Mouse (Mus musculus): ENCODE measurements around the gene Lin7c. TPM values are rescaled to one million over a fixed set of nuclear protein-coding genes. Genes with fewer than 3 reads are reported as not detected.

Gene Lin7c
- polyA plus RNA-seq, 1 experiment from 2014 or later = 17.5 TPM

GRCm38 (mm10) chr2:109896311-109896710, 5.7 kb downstream of the Lin7c start:
- Histone ChIP-seq H3K4me3 (ENCODE audit: low read depth, low read length) (no peak overlapping the region), H3K27me3 (ENCODE audit: insufficient read depth, low read length) (no peaks in the 10 kb centered on the region), H3K9me3 (ENCODE audit: low read length) (no peaks in the 10 kb centered on the region), H3K9ac (replicated peaks) (no peak overlapping the region), H3K4me2 (ENCODE audit: low read depth, low read length) (no peak overlapping the region), H3K36me3 (replicated peaks; ENCODE audit: insufficient read depth, low read length) (peaks cover 55% of the 10 kb centered on the region), H3K27ac (ENCODE audit: low read depth) (no peak overlapping the region), H3K4me1 (ENCODE audit: insufficient read depth) (peaks cover 11% of the 10 kb centered on the region)
- 76% methylated on average over 7 of the region's 7 CpGs for WGBS (ENCODE audit: insufficient replicate concordance)
- ATAC-seq (no peak), DNase-seq (no peak)
- TF ChIP-seq EP300 (IDR thresholded peaks at IDR 0.05; ENCODE audit: low read depth) (no peak), CTCF (IDR thresholded peaks at IDR 0.05; ENCODE audit: low read depth) (peak; percentile 38)

- TF ChIP-seq CTCF (IDR thresholded peaks at IDR 0.05; ENCODE audit: low read depth) (no peak), EP300 (IDR thresholded peaks at IDR 0.05; ENCODE audit: low read depth) (no peak)
- Histone ChIP-seq H3K9me3 (ENCODE audit: low read length) (no peaks in the 10 kb centered on the region), H3K27me3 (ENCODE audit: insufficient read depth, low read length) (no peaks in the 10 kb centered on the region), H3K9ac (replicated peaks) (no peak overlapping the region), H3K36me3 (replicated peaks; ENCODE audit: insufficient read depth, low read length) (peaks cover 23% of the 10 kb centered on the region), H3K4me3 (ENCODE audit: low read depth, low read length) (no peak overlapping the region), H3K4me1 (ENCODE audit: insufficient read depth) (no peaks in the 10 kb centered on the region), H3K27ac (ENCODE audit: low read depth) (no peak overlapping the region), H3K4me2 (ENCODE audit: low read depth, low read length) (no peak overlapping the region)
- ATAC-seq = no peak
- DNase-seq = no peak
- WGBS (ENCODE audit: insufficient replicate concordance) = 67% methylated on average over 7 of the region's 7 CpGs
These were observed 12.2 kb downstream of the Lin7c start for GRCm38 (mm10) chr2:109902869-109903268.

- peak; percentile 86 for DNase-seq
- Histone ChIP-seq H3K9ac (replicated peaks) (no peak overlapping the region), H3K27ac (ENCODE audit: low read depth) (no peak overlapping the region), H3K4me2 (ENCODE audit: low read depth, low read length) (no peak overlapping the region), H3K36me3 (replicated peaks; ENCODE audit: insufficient read depth, low read length) (peaks cover 13% of the 10 kb centered on the region), H3K4me1 (ENCODE audit: insufficient read depth) (no peaks in the 10 kb centered on the region), H3K27me3 (ENCODE audit: insufficient read depth, low read length) (no peaks in the 10 kb centered on the region), H3K4me3 (ENCODE audit: low read depth, low read length) (no peak overlapping the region), H3K9me3 (ENCODE audit: low read length) (no peaks in the 10 kb centered on the region)
- peak; percentile 84 for ATAC-seq
- under 1% methylated on average over 7 of the region's 7 CpGs for WGBS (ENCODE audit: insufficient replicate concordance)
- TF ChIP-seq CTCF (IDR thresholded peaks at IDR 0.05; ENCODE audit: low read depth) = peak; percentile 99
- no peak for TF ChIP-seq EP300 (IDR thresholded peaks at IDR 0.05; ENCODE audit: low read depth)
These were observed 13.6 kb downstream of the Lin7c start for GRCm38 (mm10) chr2:109904171-109904821.

- no peak for ATAC-seq
- TF ChIP-seq EP300 (IDR thresholded peaks at IDR 0.05; ENCODE audit: low read depth) (no peak), CTCF (IDR thresholded peaks at IDR 0.05; ENCODE audit: low read depth) (no peak)
These were observed 18.5 kb downstream of the Lin7c start for GRCm38 (mm10) chr2:109909122-109909521.

GRCm38 (mm10) chr2:109912216-109912615, 21.6 kb downstream of the Lin7c start:
- 84% methylated on average over 8 of the region's 8 CpGs for WGBS (ENCODE audit: insufficient replicate concordance)
- H3K36me3 ChIP-seq (replicated peaks; ENCODE audit: insufficient read depth, low read length) = no peaks in the 10 kb centered on the region

More at GRCm38 (mm10) chr2:109909122-109909521, 18.5 kb downstream of the Lin7c start:
- Histone ChIP-seq H3K4me2 (ENCODE audit: low read depth, low read length) (no peak overlapping the region), H3K4me1 (ENCODE audit: insufficient read depth) (no peaks in the 10 kb centered on the region; the same call in 1 of the 2 replicates), H3K27me3 (ENCODE audit: insufficient read depth, low read length) (no peaks in the 10 kb centered on the region), H3K9me3 (ENCODE audit: low read length) (no peaks in the 10 kb centered on the region), H3K36me3 (replicated peaks; ENCODE audit: insufficient read depth, low read length) (no peaks in the 10 kb centered on the region), H3K4me3 (ENCODE audit: low read depth, low read length) (no peak overlapping the region), H3K27ac (ENCODE audit: low read depth) (no peak overlapping the region), H3K9ac (replicated peaks) (no peak overlapping the region)
- no peak for DNase-seq
- WGBS (ENCODE audit: insufficient replicate concordance) = 58% methylated on average over 2 of the region's 2 CpGs

GRCm38 (mm10) chr2:109912766-109913165, 22.1 kb downstream of the Lin7c start:
- Histone ChIP-seq H3K9ac (replicated peaks) (no peak overlapping the region), H3K4me1 (ENCODE audit: insufficient read depth) (no peaks in the 10 kb centered on the region; the same call in 1 of the 2 replicates), H3K4me3 (ENCODE audit: low read depth, low read length) (no peak overlapping the region), H3K4me2 (ENCODE audit: low read depth, low read length) (no peak overlapping the region), H3K27me3 (ENCODE audit: insufficient read depth, low read length) (no peaks in the 10 kb centered on the region), H3K36me3 (replicated peaks; ENCODE audit: insufficient read depth, low read length) (no peaks in the 10 kb centered on the region), H3K9me3 (ENCODE audit: low read length) (no peaks in the 10 kb centered on the region), H3K27ac (ENCODE audit: low read depth) (no peak overlapping the region)
- no peak for ATAC-seq
- no peak for TF ChIP-seq EP300 (IDR thresholded peaks at IDR 0.05; ENCODE audit: low read depth)
- no peak for TF ChIP-seq CTCF (IDR thresholded peaks at IDR 0.05; ENCODE audit: low read depth)
- no peak for DNase-seq
- WGBS (ENCODE audit: insufficient replicate concordance) = 79% methylated on average over 12 of the region's 12 CpGs

More at GRCm38 (mm10) chr2:109912216-109912615, 21.6 kb downstream of the Lin7c start:
- DNase-seq = no peak
- no peak for TF ChIP-seq CTCF (IDR thresholded peaks at IDR 0.05; ENCODE audit: low read depth)
- TF ChIP-seq EP300 (IDR thresholded peaks at IDR 0.05; ENCODE audit: low read depth) = no peak
- no peak for ATAC-seq
- no peaks in the 10 kb centered on the region for H3K9me3 ChIP-seq (ENCODE audit: low read length)
- no peak overlapping the region for H3K4me3 ChIP-seq (ENCODE audit: low read depth, low read length)
- H3K27me3 ChIP-seq (ENCODE audit: insufficient read depth, low read length) = no peaks in the 10 kb centered on the region
- H3K4me1 ChIP-seq (ENCODE audit: insufficient read depth) = no peaks in the 10 kb centered on the region; the same call in 1 of the 2 replicates
- H3K27ac ChIP-seq (ENCODE audit: low read depth) = no peak overlapping the region
- H3K4me2 ChIP-seq (ENCODE audit: low read depth, low read length) = no peak overlapping the region
- no peak overlapping the region for H3K9ac ChIP-seq (replicated peaks)
